Mouse (Mus musculus) heart, postnatal 4 days (tissue): ENCODE results near the gene Olfr1280. TPM values are rescaled to one million over a fixed set of nuclear protein-coding genes. Genes with fewer than 3 reads are reported as not detected.
"Not testable (repeated sequence)": the region's sequence is repeated elsewhere in the genome, so short reads cannot be mapped to it uniquely, and the experiment has no call there.

Experiments used
- DNase-seq: peaks from one replicate; pipeline ENCODE4 v3.0.0; 2021
- total RNA-seq, 2 experiments: library from RNA; stranded (reverse); gene quantifications; 2 replicates each; pipeline ENCODE4 v1.2.3; 2021

The Olfr1280 gene
- total RNA-seq: not detected

- DNase-seq: no peak
Observed at GRCm38 (mm10) chr2:111313717-111314116, at the start of gene Olfr1280. Olfr1280 (plus strand) TSS chr2:111314017.

- DNase-seq: no peak
Observed at GRCm38 (mm10) chr2:111274006-111274405, 39.8 kb upstream of the Olfr1280 start, which contains the start of gene Olfr1277. Olfr1277 (minus strand) TSS chr2:111274106.

- no peak for DNase-seq
Observed at GRCm38 (mm10) chr2:111289836-111290235, 24.0 kb upstream of the Olfr1280 start, which contains the start of gene Olfr1278. Olfr1278 (plus strand) TSS chr2:111290136.

- no peak for DNase-seq
Observed at GRCm38 (mm10) chr2:111298541-111298940, 15.3 kb upstream of the Olfr1280 start.

GRCm38 (mm10) chr2:111300374-111300773 is 13.4 kb upstream of the Olfr1280 start, which contains the start of gene Olfr1279:
Olfr1279 (plus strand) TSS chr2:111300635.
- no peak for DNase-seq

- no peak for DNase-seq
Observed at GRCm38 (mm10) chr2:111326220-111326619, 12.4 kb downstream of the Olfr1280 start, which contains the start of gene Olfr1281. Olfr1281 (plus strand) TSS chr2:111326520.

- DNase-seq: not testable (repeated sequence)
Observed at GRCm38 (mm10) chr2:111333721-111334120, 19.9 kb downstream of the Olfr1280 start.

- DNase-seq: no peak
Observed at GRCm38 (mm10) chr2:111335976-111336375, 22.2 kb downstream of the Olfr1280 start, which contains the start of gene Olfr1282. Olfr1282 (minus strand) TSS chr2:111336076.

GRCm38 (mm10) chr2:111366490-111366889 is 52.7 kb downstream of the Olfr1280 start, which contains the start of gene Olfr1283:
Olfr1283 (plus strand) TSS chr2:111366790.
- DNase-seq: no peak

- no peak for DNase-seq
Observed at GRCm38 (mm10) chr2:111375222-111375621, 61.4 kb downstream of the Olfr1280 start, which contains the start of gene Olfr1284. Olfr1284 (plus strand) TSS chr2:111375522.

Other genes with a start within 250 kb of the Olfr1280 start
- gene Gm13941, start 208.0 kb upstream of the Olfr1280 start, total RNA-seq: not detected
- not detected for gene Gm15130, start 161.1 kb upstream of the Olfr1280 start, total RNA-seq
- gene 4930430A15Rik, start 84.4 kb upstream of the Olfr1280 start, total RNA-seq: not detected
- gene Olfr1275, start 78.7 kb upstream of the Olfr1280 start, total RNA-seq: not detected
- gene Olfr1276, start 59.5 kb upstream of the Olfr1280 start, total RNA-seq: not detected
- gene Olfr1277, start 39.9 kb upstream of the Olfr1280 start, total RNA-seq: not detected
- gene Olfr1278, start 23.9 kb upstream of the Olfr1280 start, total RNA-seq: not detected
- gene Olfr1279, start 13.4 kb upstream of the Olfr1280 start, total RNA-seq: not detected
- not detected for gene Olfr1281, start 12.5 kb downstream of the Olfr1280 start, total RNA-seq
- not detected for gene Olfr1282, start 22.1 kb downstream of the Olfr1280 start, total RNA-seq
- not detected for gene Olfr1283, start 52.8 kb downstream of the Olfr1280 start, total RNA-seq
- not detected for gene Olfr1284, start 61.5 kb downstream of the Olfr1280 start, total RNA-seq
- not detected for gene Olfr1286, start 109.1 kb downstream of the Olfr1280 start, total RNA-seq
- gene Olfr1287, start 135.1 kb downstream of the Olfr1280 start, total RNA-seq: not detected
- gene Olfr1288, start 160.1 kb downstream of the Olfr1280 start, total RNA-seq: not detected
- not detected for gene Olfr1289, start 166.8 kb downstream of the Olfr1280 start, total RNA-seq
- gene Olfr1290, start 179.8 kb downstream of the Olfr1280 start, total RNA-seq: not detected
- not detected for gene Olfr1291-ps1, start 183.2 kb downstream of the Olfr1280 start, total RNA-seq
- not detected for gene Olfr1293-ps, start 211.2 kb downstream of the Olfr1280 start, total RNA-seq
- not detected for gene Olfr1294, start 226.3 kb downstream of the Olfr1280 start, total RNA-seq